Mouse (Mus musculus) mouse trophoblast stem cell (cell line): Measurements from ENCODE around the gene Sf3a1.
"Not testable (repeated sequence)": the region's sequence is repeated elsewhere in the genome, so short reads cannot be mapped to it uniquely, and the experiment has no call there.

Experiments
- in situ Hi-C, 2 experiments: fragments of 300-500 bp; cut with MseI, MboI; formaldehyde crosslinking; loops; 2 replicates in 1 of 2; 3 replicates in 1 of 2; pipeline ENCODE4 v1.15.1; 2025

Gene Sf3a1

DNA sequence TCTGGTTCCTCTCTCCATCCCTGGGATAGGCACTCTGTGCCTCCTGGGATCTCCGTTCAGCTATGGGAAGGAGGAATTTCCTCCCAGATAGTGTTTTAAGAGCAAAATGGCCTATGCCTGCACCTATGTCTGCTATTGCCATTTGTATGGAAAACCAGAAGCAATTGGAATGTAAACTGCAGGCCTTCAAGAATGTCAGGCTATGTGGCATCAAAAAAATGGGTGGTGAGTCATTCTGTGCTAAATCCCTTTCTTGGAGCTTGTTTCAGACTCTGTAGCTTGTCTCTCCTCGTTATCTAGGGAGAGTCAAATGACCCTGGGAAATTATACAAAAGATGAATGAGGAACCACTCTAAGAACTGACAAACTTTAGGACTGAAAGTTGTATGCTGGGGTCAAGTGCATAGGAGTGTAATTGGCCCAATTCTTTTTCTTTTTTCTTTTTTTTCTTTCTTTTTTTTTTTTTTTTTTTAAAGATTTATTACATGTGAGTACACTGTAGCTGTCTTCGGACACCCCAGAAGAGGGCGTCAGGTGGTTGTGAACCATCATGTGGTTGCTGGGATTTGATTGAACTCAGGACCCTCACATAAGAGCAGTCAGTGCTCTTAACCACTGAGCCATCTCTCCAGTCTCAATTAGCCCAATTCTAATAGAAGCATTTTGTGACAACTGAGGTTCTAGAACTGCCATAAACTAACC lies 24.3 kb downstream of the Sf3a1 start:
- in situ Hi-C loops: no loop called here

DNA sequence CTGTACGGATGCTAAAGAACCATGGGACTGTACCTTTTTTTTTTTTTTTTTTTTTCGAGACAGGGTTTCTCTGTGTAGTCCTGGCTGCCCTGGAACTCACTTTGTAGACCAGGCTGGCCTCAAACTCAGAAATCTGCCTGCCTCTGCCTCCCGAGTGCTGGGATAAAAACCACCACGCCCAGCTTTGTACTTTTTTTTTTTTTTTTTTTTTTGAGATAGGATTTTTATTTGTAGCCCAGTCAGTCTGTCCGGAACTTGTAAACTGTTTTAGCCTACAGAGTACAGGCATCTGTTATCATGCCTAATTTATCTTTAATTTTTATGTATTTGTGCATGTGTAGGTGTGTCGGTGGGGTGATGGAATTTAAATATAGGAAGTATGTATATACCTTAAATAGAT lies 25.3 kb downstream of the Sf3a1 start:
- in situ Hi-C loops: not testable (repeated sequence)

DNA sequence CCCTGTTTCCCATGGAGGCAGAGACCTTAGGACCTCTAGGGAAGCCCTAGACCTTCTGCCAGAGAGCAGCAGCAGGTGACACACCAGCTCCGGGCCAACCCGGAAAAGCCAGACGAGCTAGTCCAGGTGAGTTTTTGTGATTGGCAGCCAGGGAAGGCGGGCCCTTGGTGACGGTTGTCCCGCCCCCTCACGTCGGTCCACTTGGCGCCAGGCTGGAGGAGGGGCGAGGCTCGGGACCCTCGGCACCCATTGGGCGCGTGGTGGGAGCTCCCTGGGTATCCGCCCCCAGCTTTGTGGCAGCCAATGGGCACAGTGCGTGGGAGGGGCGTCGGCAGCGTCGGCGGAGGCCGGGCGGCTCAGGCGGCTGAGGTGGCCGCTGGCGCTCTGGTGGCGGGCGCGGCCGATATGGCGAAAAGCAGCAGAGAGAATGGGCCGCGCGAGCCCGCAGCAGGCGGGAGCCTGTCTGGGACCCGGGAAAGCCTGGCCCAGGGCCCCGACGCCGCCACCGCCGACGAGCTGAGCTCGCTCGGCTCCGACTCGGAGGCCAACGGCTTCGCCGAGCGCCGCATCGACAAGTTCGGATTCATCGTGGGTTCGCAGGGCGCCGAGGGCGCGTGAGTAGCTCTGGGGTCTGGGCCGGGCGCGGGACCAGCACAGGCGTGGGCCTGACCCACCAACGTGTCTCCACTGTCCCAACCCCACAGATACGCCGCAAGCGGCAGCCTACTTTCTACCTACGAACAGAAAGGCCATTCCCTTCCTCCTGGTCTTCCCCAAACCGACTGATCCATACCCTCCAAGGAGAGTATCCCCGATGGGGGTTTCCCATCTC lies 26.6 kb downstream of the Sf3a1 start, which contains the start of gene Tbc1d10a:
Gene Tbc1d10a (plus strand): TSS at position 304 of the 832 bp plus-strand sequence.
- in situ Hi-C loops: no loop called here

DNA sequence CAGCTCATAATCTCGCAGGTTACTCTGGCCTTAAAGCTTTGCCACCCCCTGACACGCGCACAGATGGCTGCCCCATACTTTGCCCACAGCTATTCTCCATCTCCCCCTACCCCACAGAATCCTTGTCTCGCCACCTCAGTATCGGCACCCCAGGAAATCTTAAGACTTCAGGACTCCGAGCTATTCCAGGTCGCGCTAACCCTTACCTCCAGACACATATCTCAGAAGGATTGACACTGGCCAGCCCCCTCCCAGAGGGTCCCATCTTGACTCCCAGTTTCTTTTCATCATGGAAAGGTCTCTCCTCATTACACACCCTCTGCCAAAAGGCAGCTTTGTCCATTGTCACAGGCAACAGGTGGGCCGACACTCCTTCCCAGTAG lies 27.2 kb downstream of the Sf3a1 start:
- in situ Hi-C loops: no loop called here

GRCm38 (mm10) chr11:4189182-4189581 lies 29.0 kb downstream of the Sf3a1 start:
- in situ Hi-C loops: no loop called here

GRCm38 (mm10) chr11:4190677-4191076 lies 30.5 kb downstream of the Sf3a1 start:
- in situ Hi-C loops: no loop called here

GRCm38 (mm10) chr11:4192757-4193156 lies 32.6 kb downstream of the Sf3a1 start:
- in situ Hi-C loops: no loop called here

- in situ Hi-C loops: no loop called here
These were observed 33.3 kb downstream of the Sf3a1 start for GRCm38 (mm10) chr11:4193420-4193819.

DNA sequence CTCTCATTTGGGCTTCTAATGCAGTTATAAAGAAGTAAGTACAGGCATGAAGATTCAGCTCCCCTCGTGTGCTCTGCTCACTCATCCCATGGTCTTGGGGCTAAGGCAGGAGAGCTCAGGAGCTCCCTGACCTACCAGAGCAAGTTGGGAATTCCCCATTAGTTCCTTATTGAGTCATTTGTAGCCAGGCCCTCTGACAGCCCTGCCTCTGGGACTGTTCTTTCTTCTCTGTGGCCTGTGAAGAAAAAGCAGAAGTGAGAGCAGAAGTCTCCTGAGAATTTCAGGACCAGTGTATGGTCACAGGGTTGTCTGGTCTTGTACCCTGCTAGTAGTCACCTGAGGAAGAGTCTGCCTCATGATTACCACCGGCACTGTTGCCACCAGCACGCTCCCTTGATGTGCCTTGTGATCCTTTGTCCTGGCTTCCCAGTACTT lies 35.5 kb downstream of the Sf3a1 start:
- in situ Hi-C loops: no loop called here

DNA sequence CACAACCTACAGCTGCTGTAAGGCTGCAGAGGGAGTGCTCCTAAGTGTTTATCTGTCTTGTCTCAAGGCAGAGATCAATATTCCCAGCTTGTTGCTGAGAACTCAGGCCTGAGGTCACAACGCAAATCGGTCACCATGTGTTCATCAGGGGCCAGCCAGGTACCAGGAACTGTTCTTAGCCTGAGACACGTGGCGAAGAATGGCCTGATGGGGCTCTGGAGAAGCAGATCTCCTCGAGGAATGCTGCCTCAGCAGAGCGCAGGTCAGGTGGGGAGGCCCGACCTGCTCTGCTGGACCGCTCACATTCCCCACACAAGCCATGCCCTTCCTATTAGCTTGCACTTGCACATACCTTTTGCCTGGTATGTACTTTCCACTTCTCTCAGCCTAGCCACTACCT lies 36.5 kb downstream of the Sf3a1 start:
- in situ Hi-C loops: no loop called here

DNA sequence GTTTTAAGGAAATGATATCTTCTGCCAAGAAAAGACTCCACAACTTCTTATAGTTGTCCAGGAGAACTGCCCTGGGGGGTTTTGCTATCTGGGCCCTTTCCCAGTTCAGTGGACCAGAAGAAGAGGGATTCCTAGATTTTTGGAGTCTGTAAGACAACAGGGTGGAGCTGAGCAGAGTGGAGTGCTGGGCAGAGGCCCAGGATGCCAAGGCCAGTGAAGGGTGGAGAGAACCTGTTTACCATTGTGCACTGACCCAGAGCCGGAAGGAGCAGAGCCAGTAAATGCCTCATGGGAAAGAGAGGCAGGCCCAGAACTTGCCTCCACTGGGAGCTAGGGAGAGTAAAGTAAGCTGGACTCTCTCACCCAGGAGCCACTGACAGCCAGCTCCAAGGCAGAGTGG lies 37.5 kb downstream of the Sf3a1 start:
- in situ Hi-C loops: no loop called here

DNA sequence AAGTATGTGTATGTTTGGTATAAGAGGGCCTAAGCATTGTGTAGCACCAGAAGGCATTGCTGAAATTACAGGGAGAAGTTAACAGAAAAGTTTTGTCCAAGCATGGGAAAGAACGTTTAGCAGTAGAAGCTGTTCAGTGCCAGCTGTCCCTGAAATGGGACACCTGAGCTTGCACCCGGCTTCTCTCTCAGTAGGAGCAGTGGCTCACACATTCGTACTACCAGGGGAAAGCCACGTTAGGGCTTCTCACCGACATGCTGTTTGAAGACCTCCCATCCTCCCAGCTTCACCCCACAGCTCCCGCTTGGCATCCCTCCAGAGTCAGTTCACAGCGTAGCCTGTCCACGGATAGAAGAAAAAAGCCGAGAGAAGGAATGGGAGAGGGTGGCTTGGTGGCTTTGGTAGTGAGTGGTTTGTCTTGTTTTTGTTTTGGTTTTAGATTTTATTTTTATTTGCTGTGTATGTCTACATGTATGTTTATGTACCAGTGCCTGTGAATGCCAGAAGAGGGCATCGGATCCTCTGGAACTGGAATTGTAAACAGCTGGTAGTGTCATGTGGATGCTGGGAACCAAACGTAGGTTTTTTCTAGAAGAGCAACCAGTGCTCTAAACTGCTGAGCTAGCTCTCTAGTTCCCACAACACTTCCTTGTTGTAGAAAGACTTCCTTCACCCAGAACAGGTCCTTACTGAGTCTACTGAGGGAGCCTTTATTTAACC lies 42.0 kb downstream of the Sf3a1 start:
- in situ Hi-C loops: no loop called here

GRCm38 (mm10) chr11:4202995-4203704 lies 43.0 kb downstream of the Sf3a1 start:
- in situ Hi-C loops: no loop called here

DNA sequence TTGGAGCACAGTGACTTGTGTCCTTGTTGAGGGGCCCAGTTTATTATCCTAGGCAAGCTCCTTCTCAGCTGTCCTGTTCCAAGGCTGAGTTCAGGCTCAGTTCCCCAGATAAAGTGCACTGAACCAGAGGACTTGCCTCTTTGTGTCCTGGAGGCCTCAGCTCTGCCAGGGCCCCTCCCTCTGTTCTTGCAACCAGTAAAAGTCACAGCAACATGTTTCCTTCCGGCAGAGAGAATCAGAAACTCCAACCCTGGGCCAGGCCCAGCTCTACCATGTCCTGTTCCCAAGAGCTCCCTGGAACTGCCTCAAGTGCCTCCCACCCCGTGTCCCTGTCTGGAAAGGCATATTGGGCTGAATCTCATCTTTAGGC lies 43.5 kb downstream of the Sf3a1 start:
- in situ Hi-C loops: no loop called here

- in situ Hi-C loops: no loop called here
These were observed 45.0 kb downstream of the Sf3a1 start for GRCm38 (mm10) chr11:4205097-4205655.

DNA sequence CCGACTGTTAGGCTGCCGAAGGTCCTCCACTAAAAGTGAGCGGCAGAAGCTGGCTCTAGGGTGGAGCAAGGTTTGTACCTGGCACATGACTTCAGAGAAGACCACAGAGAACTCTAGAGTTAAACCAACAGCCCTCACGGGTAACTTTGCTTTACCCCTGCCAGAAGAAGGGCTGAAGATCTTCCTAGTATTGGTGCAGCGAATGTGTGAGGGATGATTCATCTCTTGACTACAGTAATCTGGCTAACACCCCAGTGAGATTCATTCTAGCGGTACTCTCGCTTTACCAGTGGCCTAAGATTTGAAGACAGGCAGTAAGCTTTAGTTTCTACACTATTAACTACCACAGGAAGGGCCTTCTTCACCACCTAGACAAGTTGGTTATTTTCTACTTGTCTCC lies 45.8 kb downstream of the Sf3a1 start:
- in situ Hi-C loops: no loop called here

GRCm38 (mm10) chr11:4206563-4206962 lies 46.4 kb downstream of the Sf3a1 start:
- in situ Hi-C loops: no loop called here

DNA sequence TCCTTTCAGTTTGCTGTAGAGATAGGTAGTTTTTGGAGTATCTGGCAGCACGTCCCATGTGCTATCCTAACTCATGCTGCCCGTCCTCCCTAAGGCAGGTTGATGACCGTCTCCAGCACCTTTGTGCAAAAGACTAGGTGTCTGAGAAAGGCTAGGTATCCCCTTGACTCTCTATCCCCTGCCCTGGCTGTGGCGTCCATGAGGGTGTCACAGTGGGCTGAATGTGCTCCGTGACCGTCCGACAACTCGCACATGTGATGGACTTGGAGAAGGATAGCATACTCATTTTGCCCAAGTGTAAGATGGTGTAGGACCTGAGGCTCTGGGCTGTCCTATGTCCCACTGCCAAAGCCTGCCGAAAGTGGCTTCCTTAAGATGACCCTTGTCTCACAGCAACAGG lies 47.5 kb downstream of the Sf3a1 start:
- in situ Hi-C loops: no loop called here

DNA sequence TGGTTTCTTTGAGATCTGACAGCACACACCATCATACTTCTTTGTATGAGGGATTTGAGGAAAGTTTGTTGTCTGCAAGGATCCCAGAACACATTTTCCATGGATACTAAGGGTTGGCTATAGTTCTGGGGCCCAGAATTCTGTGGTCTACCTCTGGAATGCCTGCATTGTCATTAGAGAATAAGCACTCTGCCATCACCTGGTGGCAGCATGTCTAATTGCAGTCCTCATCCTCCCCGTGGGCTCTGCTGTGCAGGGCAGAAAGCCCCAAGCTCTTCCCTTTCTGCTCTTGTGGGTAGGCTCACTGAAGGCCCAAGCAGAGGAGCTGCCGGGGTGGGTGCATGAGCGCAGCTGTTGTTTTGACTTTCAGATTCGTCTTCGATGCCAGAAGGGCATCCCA lies 49.4 kb downstream of the Sf3a1 start:
- in situ Hi-C loops: no loop called here

- in situ Hi-C loops: no loop called here
These were observed 50.6 kb downstream of the Sf3a1 start for GRCm38 (mm10) chr11:4210786-4211185.

- in situ Hi-C loops: no loop called here
These were observed 53.0 kb downstream of the Sf3a1 start for GRCm38 (mm10) chr11:4213107-4213506.

DNA sequence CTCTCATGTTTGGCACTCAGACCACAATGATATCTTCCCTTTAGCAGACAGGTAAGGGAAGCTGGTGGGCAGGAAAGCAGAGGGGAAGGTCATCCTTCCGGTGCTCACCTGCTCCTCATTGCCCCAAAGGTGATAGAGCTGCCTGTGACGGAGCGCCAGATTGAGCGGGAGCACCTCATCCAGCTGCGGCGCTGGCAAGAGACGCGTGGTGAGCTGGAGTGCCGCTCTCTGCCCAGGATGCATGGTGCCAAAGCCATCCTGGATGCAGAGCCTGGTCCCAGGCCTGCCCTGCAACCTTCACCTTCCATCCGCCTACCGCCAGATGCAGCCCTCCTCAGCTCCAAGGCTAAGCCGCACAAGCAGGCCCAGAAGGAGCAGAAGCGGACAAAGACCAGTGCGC lies 54.4 kb downstream of the Sf3a1 start:
- in situ Hi-C loops: no loop called here
